Mouse (Mus musculus) induced T-regulatory cell, adult 2 months (primary cell): ENCODE data around the gene 2210016F16Rik.
"Not testable (repeated sequence)": the region's sequence is repeated elsewhere in the genome, so short reads cannot be mapped to it uniquely, and the experiment has no call there.

Experiments
- DNase-seq: peaks from one replicate; pipeline ENCODE4 v3.0.0-alpha.2; 2012; ENCODE audit warnings: low read depth

2210016F16Rik gene

GRCm38 (mm10) chr13:58372278-58373152, 12.5 kb downstream of the 2210016F16Rik start:
- DNase-seq, result no peak

- no peak for DNase-seq
These were observed 16.2 kb downstream of the 2210016F16Rik start for GRCm38 (mm10) chr13:58368835-58369234.

- no peak for DNase-seq
These were observed 17.4 kb downstream of the 2210016F16Rik start for GRCm38 (mm10) chr13:58367641-58368040.

GRCm38 (mm10) chr13:58366373-58366772, 18.7 kb downstream of the 2210016F16Rik start:
- DNase-seq, result no peak

- DNase-seq, result not testable (repeated sequence)
These were observed 19.8 kb downstream of the 2210016F16Rik start for GRCm38 (mm10) chr13:58365179-58365578.

- no peak for DNase-seq
These were observed 20.5 kb downstream of the 2210016F16Rik start for GRCm38 (mm10) chr13:58364353-58365175.

GRCm38 (mm10) chr13:58359304-58359653, 25.7 kb downstream of the 2210016F16Rik start:
- no peak for DNase-seq

GRCm38 (mm10) chr13:58358629-58359303, 26.3 kb downstream of the 2210016F16Rik start, which contains the start of gene Kif27:
TSS of gene Kif27 (minus strand) at chr13:58359122.
- DNase-seq, result peak; percentile 96

GRCm38 (mm10) chr13:58352996-58353395, 32.0 kb downstream of the 2210016F16Rik start:
- no peak for DNase-seq

- no peak for DNase-seq
These were observed 34.4 kb downstream of the 2210016F16Rik start for GRCm38 (mm10) chr13:58350606-58351005.

- DNase-seq, result no peak
These were observed 40.5 kb downstream of the 2210016F16Rik start for GRCm38 (mm10) chr13:58344505-58344904.

GRCm38 (mm10) chr13:58337456-58337855, 47.6 kb downstream of the 2210016F16Rik start:
- DNase-seq, result no peak

- DNase-seq, result no peak
These were observed 50.9 kb downstream of the 2210016F16Rik start for GRCm38 (mm10) chr13:58334116-58334515.
